Mouse (Mus musculus): Measurements from ENCODE around the gene Hspg2. TPM values are rescaled to one million over a fixed set of nuclear protein-coding genes. Genes with fewer than 3 reads are reported as not detected.
A peak's percentile ranks its signal among the peaks of the same experiment; 100 is the strongest.

The Hspg2 gene
- polyA plus RNA-seq, 1 experiment from 2014 or later: 15.3 TPM

GRCm38 (mm10) chr4:137487286-137488000 is 18.9 kb downstream of the Hspg2 start:
- no peaks in the 10 kb centered on the region for H3K36me3 ChIP-seq
- WGBS: 45% methylated on average over 10 of the region's 10 CpGs
- H3K27me3 ChIP-seq (ENCODE audit: low read depth, poor library complexity, severe bottlenecking): no peaks in the 10 kb centered on the region
- peaks cover 70% of the 10 kb centered on the region for H3K4me1 ChIP-seq
- no peak for DNase-seq (ENCODE audit: low spot score)
- H3K4me3 ChIP-seq: peak overlapping the region; percentile 12; the same call in 1 of the 2 replicates
- peak overlapping the region; percentile 77 for H3K27ac ChIP-seq (replicated peaks)
- no peaks in the 10 kb centered on the region for H3K9me3 ChIP-seq (replicated peaks)

GRCm38 (mm10) chr4:137488038-137488437 is 19.5 kb downstream of the Hspg2 start:
- Histone ChIP-seq H3K4me3 (peak overlapping the region; percentile 12; the same call in 1 of the 2 replicates), H3K4me1 (peaks cover 66% of the 10 kb centered on the region), H3K36me3 (no peaks in the 10 kb centered on the region), H3K9me3 (replicated peaks) (no peaks in the 10 kb centered on the region), H3K27me3 (ENCODE audit: low read depth, poor library complexity, severe bottlenecking) (no peaks in the 10 kb centered on the region), H3K27ac (replicated peaks) (peak overlapping the region; percentile 77)
- 42% methylated on average over 11 of the region's 11 CpGs for WGBS
- DNase-seq (ENCODE audit: low spot score): no peak

GRCm38 (mm10) chr4:137488571-137489303 is 20.2 kb downstream of the Hspg2 start:
- 9% methylated on average over 12 of the region's 12 CpGs for WGBS
- Histone ChIP-seq H3K27ac (replicated peaks) (peak overlapping the region; percentile 77), H3K9me3 (replicated peaks) (no peaks in the 10 kb centered on the region), H3K36me3 (no peaks in the 10 kb centered on the region), H3K4me1 (peaks cover 66% of the 10 kb centered on the region), H3K4me3 (no peak overlapping the region), H3K27me3 (ENCODE audit: low read depth, poor library complexity, severe bottlenecking) (no peaks in the 10 kb centered on the region)
- DNase-seq (ENCODE audit: low spot score): peak; percentile 55

GRCm38 (mm10) chr4:137489996-137490395 is 21.4 kb downstream of the Hspg2 start:
- H3K4me3 ChIP-seq: no peak overlapping the region
- no peak for DNase-seq (ENCODE audit: low spot score)
- no peaks in the 10 kb centered on the region for H3K36me3 ChIP-seq
- H3K4me1 ChIP-seq: peaks cover 64% of the 10 kb centered on the region
- no peaks in the 10 kb centered on the region for H3K9me3 ChIP-seq (replicated peaks)
- H3K27ac ChIP-seq (replicated peaks): peak overlapping the region; percentile 77
- H3K27me3 ChIP-seq (ENCODE audit: low read depth, poor library complexity, severe bottlenecking): no peaks in the 10 kb centered on the region
- WGBS: 61% methylated on average over 8 of the region's 8 CpGs

- Histone ChIP-seq H3K9me3 (replicated peaks) (no peaks in the 10 kb centered on the region), H3K4me3 (no peak overlapping the region), H3K4me1 (peaks cover 53% of the 10 kb centered on the region), H3K27me3 (ENCODE audit: low read depth, poor library complexity, severe bottlenecking) (no peaks in the 10 kb centered on the region), H3K27ac (replicated peaks) (no peak overlapping the region), H3K36me3 (no peaks in the 10 kb centered on the region)
- DNase-seq (ENCODE audit: low spot score): no peak
- 82% methylated on average over 11 of the region's 11 CpGs for WGBS
These were observed 24.0 kb downstream of the Hspg2 start for GRCm38 (mm10) chr4:137492563-137492962.

- WGBS: 92% methylated on average over 4 of the region's 4 CpGs
- Histone ChIP-seq H3K4me1 (peaks cover 53% of the 10 kb centered on the region), H3K27ac (replicated peaks) (no peak overlapping the region), H3K36me3 (no peaks in the 10 kb centered on the region), H3K4me3 (no peak overlapping the region), H3K27me3 (ENCODE audit: low read depth, poor library complexity, severe bottlenecking) (no peaks in the 10 kb centered on the region), H3K9me3 (replicated peaks) (no peaks in the 10 kb centered on the region)
- DNase-seq (ENCODE audit: low spot score): no peak
These were observed 24.6 kb downstream of the Hspg2 start for GRCm38 (mm10) chr4:137493187-137493586.

GRCm38 (mm10) chr4:137494751-137495500 is 26.4 kb downstream of the Hspg2 start:
- Histone ChIP-seq H3K4me1 (peaks cover 52% of the 10 kb centered on the region), H3K4me3 (peak overlapping the region; percentile 27), H3K36me3 (no peaks in the 10 kb centered on the region), H3K9me3 (replicated peaks) (no peaks in the 10 kb centered on the region), H3K27me3 (ENCODE audit: low read depth, poor library complexity, severe bottlenecking) (no peaks in the 10 kb centered on the region), H3K27ac (replicated peaks) (peak overlapping the region; percentile 86)
- DNase-seq (ENCODE audit: low spot score): peak; percentile 56
- WGBS: 6% methylated on average over 19 of the region's 19 CpGs

GRCm38 (mm10) chr4:137495501-137496100 is 27.0 kb downstream of the Hspg2 start:
- WGBS: 68% methylated on average over 6 of the region's 6 CpGs
- no peaks in the 10 kb centered on the region for H3K36me3 ChIP-seq
- no peak overlapping the region for H3K4me3 ChIP-seq
- peak overlapping the region; percentile 86 for H3K27ac ChIP-seq (replicated peaks)
- H3K4me1 ChIP-seq: peaks cover 53% of the 10 kb centered on the region
- no peak for DNase-seq (ENCODE audit: low spot score)
- no peaks in the 10 kb centered on the region for H3K27me3 ChIP-seq (ENCODE audit: low read depth, poor library complexity, severe bottlenecking)
- H3K9me3 ChIP-seq (replicated peaks): no peaks in the 10 kb centered on the region

GRCm38 (mm10) chr4:137497367-137497766 is 28.8 kb downstream of the Hspg2 start:
- Histone ChIP-seq H3K4me3 (no peak overlapping the region), H3K27me3 (ENCODE audit: low read depth, poor library complexity, severe bottlenecking) (no peaks in the 10 kb centered on the region), H3K27ac (replicated peaks) (peak overlapping the region; percentile 59), H3K9me3 (replicated peaks) (no peaks in the 10 kb centered on the region), H3K4me1 (peaks cover 53% of the 10 kb centered on the region), H3K36me3 (peaks cover 13% of the 10 kb centered on the region)
- DNase-seq (ENCODE audit: low spot score): no peak
- WGBS: 79% methylated on average over 5 of the region's 5 CpGs

GRCm38 (mm10) chr4:137497892-137498722 is 29.5 kb downstream of the Hspg2 start:
- no peaks in the 10 kb centered on the region for H3K9me3 ChIP-seq (replicated peaks)
- H3K27ac ChIP-seq (replicated peaks): peak overlapping the region; percentile 59
- WGBS: 70% methylated on average over 9 of the region's 9 CpGs
- DNase-seq (ENCODE audit: low spot score): no peak
- H3K36me3 ChIP-seq: peaks cover 19% of the 10 kb centered on the region
- H3K4me1 ChIP-seq: peaks cover 53% of the 10 kb centered on the region
- H3K4me3 ChIP-seq: no peak overlapping the region
- no peaks in the 10 kb centered on the region for H3K27me3 ChIP-seq (ENCODE audit: low read depth, poor library complexity, severe bottlenecking)

- Histone ChIP-seq H3K36me3 (peaks cover 29% of the 10 kb centered on the region), H3K4me1 (peaks cover 53% of the 10 kb centered on the region), H3K27ac (replicated peaks) (0 out of 2 replicates have a peak overlapping the region, but pooled peaks have one; percentile 59), H3K27me3 (ENCODE audit: low read depth, poor library complexity, severe bottlenecking) (no peaks in the 10 kb centered on the region), H3K4me3 (no peak overlapping the region), H3K9me3 (replicated peaks) (no peaks in the 10 kb centered on the region)
- WGBS: 93% methylated on average over 9 of the region's 9 CpGs
- no peak for DNase-seq (ENCODE audit: low spot score)
These were observed 30.5 kb downstream of the Hspg2 start for GRCm38 (mm10) chr4:137498882-137499583.
